Mouse (Mus musculus) limb, embryonic 15.5 days (tissue): Measurements from ENCODE around the gene Limk2. TPM values are rescaled to one million over a fixed set of nuclear protein-coding genes. Genes with fewer than 3 reads are reported as not detected.
A peak's percentile ranks its signal among the peaks of the same experiment; 100 is the strongest.

Source experiments
- ATAC-seq: fragments of 200-750 bp; cut with Nextera tagmentation; 2 replicates; pipeline ENCODE4 v1.8.0; 2017; ENCODE audit warnings: low read depth, moderate TSS enrichment; ENCODE audit not compliant: insufficient number of reproducible peaks, low FRiP score, low TSS enrichment
- H3K27ac ChIP-seq: fragments of 300-500 bp; sonication (generic); 2 replicates; pipeline ENCODE4 v1.5.1; 2015; ENCODE audit warnings: moderate library complexity, mild to moderate bottlenecking, inconsistent platforms
- H3K27me3 ChIP-seq: fragments of 300-500 bp; sonication (generic); 2 replicates; pipeline ENCODE4 v1.6.1; 2015; ENCODE audit warnings: inconsistent platforms
- H3K36me3 ChIP-seq: fragments of 300-500 bp; sonication (generic); 2 replicates; pipeline ENCODE4 v1.6.1; 2015; ENCODE audit warnings: inconsistent platforms
- H3K4me1 ChIP-seq: fragments of 300-500 bp; sonication (generic); 2 replicates; pipeline ENCODE4 v1.6.1; 2015; ENCODE audit warnings: inconsistent platforms
- H3K4me2 ChIP-seq: fragments of 300-500 bp; sonication (generic); 2 replicates; pipeline ENCODE4 v1.6.1; 2015; ENCODE audit warnings: mild to moderate bottlenecking, inconsistent platforms
- H3K4me3 ChIP-seq: fragments of 300-500 bp; sonication (generic); 2 replicates; pipeline ENCODE4 v1.5.1; 2015; ENCODE audit warnings: mild to moderate bottlenecking, inconsistent platforms
- H3K9ac ChIP-seq: fragments of 300-500 bp; sonication (generic); 2 replicates; pipeline ENCODE4 v1.6.1; 2015; ENCODE audit warnings: inconsistent platforms
- H3K9me3 ChIP-seq: fragments of 300-500 bp; sonication (generic); 2 replicates; pipeline ENCODE4 v1.6.1; 2016; ENCODE audit warnings: inconsistent platforms
- WGBS: fragments of 180-500 bp; shearing (Covaris S2); methylation state at CpG from one replicate; pipeline ENCODE4 v1.1.7; 2015; 5-methylcytosine and 5-hydroxymethylcytosine counted together
- polyA plus RNA-seq: library from polyadenylated mRNA; unstranded; fragments of >200 nt; fragmentation: Nextera tagmentation; extraction: Ambion mirVana; gene quantifications from 2 replicates; pipeline ENCODE4 v1.2.1, GENCODE M21; 2015

Gene Limk2
- polyA plus RNA-seq, 1 experiment from 2014 or later, result 108 TPM

DNA sequence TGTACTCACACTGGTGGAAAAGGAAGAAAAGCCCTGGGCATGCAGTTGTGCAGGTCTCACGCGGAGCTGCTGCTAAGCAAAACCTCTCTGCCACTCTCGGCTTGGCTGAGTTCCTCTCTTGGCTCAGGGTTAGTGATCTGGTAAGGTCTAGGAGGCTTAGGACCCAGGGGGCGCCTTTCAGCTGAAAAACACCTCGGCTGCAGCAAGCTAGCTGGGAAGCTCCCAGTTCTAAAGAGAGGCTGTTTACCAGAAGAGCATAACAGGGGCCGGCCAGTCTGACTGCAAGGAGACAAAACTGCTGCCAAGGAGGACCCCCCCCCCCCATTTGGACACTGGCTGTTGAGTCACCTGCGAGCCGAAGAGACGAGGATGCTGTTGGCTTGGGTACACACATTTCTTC lies 78.4 kb downstream of the Limk2 start:
- no peaks in the 10 kb centered on the region for H3K27me3 ChIP-seq
- peaks cover 5% of the 10 kb centered on the region; the same call in 1 of the 2 replicates for H3K36me3 ChIP-seq
- no peaks in the 10 kb centered on the region for H3K9me3 ChIP-seq
- ATAC-seq, result no peak
- H3K4me2 ChIP-seq, result peak overlapping the region; percentile 99
- under 1% methylated on average over 9 of the region's 9 CpGs for WGBS
- H3K4me3 ChIP-seq, result peak overlapping the region; percentile 52
- peak overlapping the region; percentile 39; the same call in 1 of the 2 replicates for H3K9ac ChIP-seq
- peaks cover 44% of the 10 kb centered on the region for H3K4me1 ChIP-seq
- H3K27ac ChIP-seq, result peak overlapping the region; percentile 72

GRCm38 (mm10) chr11:3329891-3330451 lies 79.0 kb downstream of the Limk2 start, which contains the start of gene Pik3ip1:
Gene Pik3ip1, plus strand, starts transcription at chr11:3330401.
- peak within 1 kb of the TSS; percentile 52 for H3K4me3 ChIP-seq
- peak within 1 kb of the TSS; percentile 99 for H3K4me2 ChIP-seq
- peaks cover 5% of the 10 kb centered on the region; the same call in 1 of the 2 replicates for H3K36me3 ChIP-seq
- peak within 1 kb of the TSS; percentile 39; the same call in 1 of the 2 replicates for H3K9ac ChIP-seq
- H3K27me3 ChIP-seq, result no peaks in the 10 kb centered on the region
- H3K9me3 ChIP-seq, result no peaks in the 10 kb centered on the region
- ATAC-seq, result no peak
- peaks cover 38% of the 10 kb centered on the region for H3K4me1 ChIP-seq
- H3K27ac ChIP-seq, result peak within 1 kb of the TSS; percentile 72

DNA sequence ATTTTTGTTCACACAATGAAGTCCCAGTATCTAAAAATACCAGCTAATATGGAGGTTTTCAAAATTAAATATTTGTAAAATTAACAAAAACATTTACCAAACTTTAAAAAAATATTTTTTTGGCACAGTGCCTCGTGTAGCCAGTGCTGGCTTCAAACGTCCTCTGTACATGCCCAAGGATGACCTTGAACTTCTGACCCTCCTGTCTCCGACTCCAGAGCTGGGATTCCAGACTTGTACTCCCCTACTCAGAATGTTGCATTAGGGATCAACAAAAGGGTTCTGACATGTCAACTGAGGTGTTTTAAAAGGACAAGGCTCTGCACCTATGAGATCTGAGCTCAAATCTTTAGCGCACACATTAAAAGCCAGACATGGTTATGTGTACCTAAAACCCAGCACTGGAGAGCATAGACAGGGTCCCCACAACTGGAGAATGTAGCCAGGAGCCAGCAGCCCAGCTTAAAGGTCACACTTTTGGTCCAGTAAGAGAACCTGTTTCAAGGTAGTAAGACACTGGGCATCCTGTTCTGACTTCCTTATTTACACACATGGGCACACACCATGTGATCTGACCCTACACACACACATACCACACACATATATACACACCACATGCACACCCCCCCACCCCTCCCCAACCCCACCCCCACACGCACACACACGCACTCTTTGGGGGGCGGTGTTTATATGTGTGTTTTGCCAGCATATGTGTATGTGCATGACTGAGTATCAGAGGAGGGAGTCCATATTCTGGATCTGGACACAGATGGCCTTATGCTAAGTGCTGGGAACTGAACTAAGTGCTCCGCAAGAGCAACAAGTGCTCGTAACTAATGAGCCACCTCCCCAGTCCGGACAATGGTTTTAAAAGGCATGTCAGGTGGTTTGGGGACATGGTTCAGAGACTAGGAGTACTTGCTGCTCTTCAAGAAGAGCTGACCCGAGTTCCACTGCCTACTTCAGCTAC lies 79.9 kb downstream of the Limk2 start:
- Histone ChIP-seq H3K9me3 (no peaks in the 10 kb centered on the region), H3K27ac (peak overlapping the region; percentile 65), H3K27me3 (no peaks in the 10 kb centered on the region), H3K4me2 (no peak overlapping the region), H3K4me3 (no peak overlapping the region), H3K36me3 (peaks cover 5% of the 10 kb centered on the region; the same call in 1 of the 2 replicates), H3K9ac (no peak overlapping the region), H3K4me1 (peaks cover 33% of the 10 kb centered on the region)
- no peak for ATAC-seq
- WGBS, result 70% methylated on average over 11 of the region's 11 CpGs

DNA sequence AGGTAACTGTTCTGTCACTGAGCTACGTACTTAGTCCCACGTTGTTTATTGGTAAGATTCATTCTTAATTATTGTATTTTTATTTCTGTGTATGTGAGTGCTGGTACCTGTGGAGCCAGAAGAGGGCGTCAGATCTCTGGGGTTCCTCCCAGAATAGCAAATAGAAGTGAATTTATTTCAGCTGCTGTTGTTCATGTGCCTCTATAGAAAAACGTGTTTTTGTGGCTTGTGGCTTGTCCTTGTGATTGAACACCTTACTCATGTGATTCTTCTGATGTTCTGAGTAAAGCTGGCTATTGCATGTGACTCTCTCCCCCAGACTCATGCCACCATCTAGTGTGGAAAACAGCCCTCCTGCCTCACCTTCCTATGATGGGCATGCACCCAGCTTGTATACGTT lies 80.7 kb downstream of the Limk2 start:
- no peaks in the 10 kb centered on the region for H3K9me3 ChIP-seq
- H3K27ac ChIP-seq, result no peak overlapping the region
- ATAC-seq, result no peak

GRCm38 (mm10) chr11:3318286-3318685 lies 90.7 kb downstream of the Limk2 start:
- Histone ChIP-seq H3K9me3 (no peaks in the 10 kb centered on the region), H3K27ac (no peak overlapping the region), H3K4me1 (no peaks in the 10 kb centered on the region), H3K27me3 (no peaks in the 10 kb centered on the region), H3K9ac (no peak overlapping the region), H3K4me2 (no peak overlapping the region), H3K36me3 (0 out of 2 replicates have a peak, but pooled peaks cover 5% of the 10 kb centered on the region), H3K4me3 (no peak overlapping the region)
- ATAC-seq, result no peak
- WGBS, result 86% methylated on average over 3 of the region's 3 CpGs

More for the DNA sequence above, 80.7 kb downstream of the Limk2 start:
- H3K27me3 ChIP-seq, result no peaks in the 10 kb centered on the region
- H3K4me1 ChIP-seq, result peaks cover 33% of the 10 kb centered on the region
- no peak overlapping the region for H3K9ac ChIP-seq
- H3K4me3 ChIP-seq, result no peak overlapping the region
- H3K4me2 ChIP-seq, result no peak overlapping the region
- H3K36me3 ChIP-seq, result peaks cover 3% of the 10 kb centered on the region; the same call in 1 of the 2 replicates
- 78% methylated on average over 5 of the region's 5 CpGs for WGBS

DNA sequence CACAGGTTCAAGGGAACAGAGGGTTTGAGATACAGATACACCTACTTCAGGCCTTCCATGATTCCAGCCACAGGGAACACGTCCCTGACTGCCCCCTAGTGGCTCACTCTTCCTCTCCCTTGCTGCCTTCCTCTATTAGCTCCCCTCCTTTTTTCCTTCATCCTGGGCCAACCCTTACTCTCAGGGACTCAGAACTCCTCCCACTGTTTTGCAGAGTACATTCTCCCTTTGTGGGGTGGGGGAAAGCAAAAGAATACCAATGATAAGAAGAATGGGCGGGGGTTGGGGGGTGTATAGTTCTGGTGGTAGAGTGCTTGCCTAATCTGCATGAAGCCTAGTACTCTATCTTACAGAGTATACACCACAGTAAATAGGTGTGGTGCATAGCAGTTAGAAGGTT lies 94.8 kb downstream of the Limk2 start:
- Histone ChIP-seq H3K9me3 (no peaks in the 10 kb centered on the region), H3K9ac (no peak overlapping the region), H3K36me3 (peaks cover 35% of the 10 kb centered on the region), H3K4me1 (no peaks in the 10 kb centered on the region; the same call in 1 of the 2 replicates), H3K27me3 (no peaks in the 10 kb centered on the region), H3K27ac (no peak overlapping the region), H3K4me3 (no peak overlapping the region), H3K4me2 (no peak overlapping the region)
- no peak for ATAC-seq
- WGBS, result 39% methylated on average over 2 of the region's 2 CpGs

- H3K36me3 ChIP-seq, result peaks cover 44% of the 10 kb centered on the region
Measured at GRCm38 (mm10) chr11:3313294-3313693, 95.7 kb downstream of the Limk2 start.

DNA sequence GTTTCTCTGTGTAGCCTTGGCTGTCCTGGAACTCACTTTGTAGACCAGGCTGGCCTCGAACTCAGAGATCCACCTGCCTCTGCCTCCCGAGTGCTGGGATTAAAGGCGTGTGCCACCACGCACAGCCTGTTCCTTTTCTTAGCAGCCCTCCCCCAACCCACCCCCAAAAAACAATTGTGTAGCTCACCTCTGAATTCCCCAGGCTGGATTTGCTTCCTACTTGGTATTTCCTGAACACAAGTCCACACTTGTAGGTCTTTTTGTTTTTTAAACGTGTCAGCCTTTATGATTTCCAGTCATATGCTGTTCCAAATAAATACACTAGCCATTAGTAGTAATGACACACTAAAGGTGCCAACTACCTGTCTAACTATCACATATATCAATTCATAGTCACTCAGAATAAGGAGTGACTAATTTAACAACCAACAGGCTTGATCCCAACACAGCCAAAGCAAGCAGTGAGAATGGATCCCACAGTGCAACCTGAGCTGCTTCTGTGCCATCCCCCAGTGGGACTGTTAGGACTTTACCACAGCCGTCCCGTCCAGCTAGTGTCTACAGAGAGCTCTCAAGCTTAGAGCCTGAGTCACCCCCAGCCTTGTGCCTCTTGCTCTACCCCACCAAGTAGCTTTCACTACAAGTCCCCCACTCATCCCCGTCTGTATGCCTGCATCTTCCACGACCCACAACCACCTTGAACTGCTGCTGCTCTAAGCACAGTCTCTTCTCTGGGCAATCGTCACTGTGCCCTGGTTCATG lies 97.2 kb downstream of the Limk2 start:
- H3K9ac ChIP-seq, result no peak overlapping the region
- H3K4me3 ChIP-seq, result no peak overlapping the region
- H3K4me2 ChIP-seq, result no peak overlapping the region
- 66% methylated on average over 10 of the region's 10 CpGs for WGBS
- no peak for ATAC-seq
- no peaks in the 10 kb centered on the region for H3K9me3 ChIP-seq
- peaks cover 54% of the 10 kb centered on the region for H3K36me3 ChIP-seq
- no peak overlapping the region for H3K27ac ChIP-seq
- H3K27me3 ChIP-seq, result no peaks in the 10 kb centered on the region
- H3K4me1 ChIP-seq, result no peaks in the 10 kb centered on the region; the same call in 1 of the 2 replicates

More at GRCm38 (mm10) chr11:3313294-3313693, 95.7 kb downstream of the Limk2 start:
- H3K27ac ChIP-seq, result no peak overlapping the region
- H3K4me2 ChIP-seq, result no peak overlapping the region
- no peaks in the 10 kb centered on the region for H3K9me3 ChIP-seq
- WGBS, result 96% methylated on average over 1 of the region's 1 CpGs
- H3K9ac ChIP-seq, result no peak overlapping the region
- H3K4me3 ChIP-seq, result no peak overlapping the region
- H3K4me1 ChIP-seq, result no peaks in the 10 kb centered on the region; the same call in 1 of the 2 replicates
- H3K27me3 ChIP-seq, result no peaks in the 10 kb centered on the region
- no peak for ATAC-seq

DNA sequence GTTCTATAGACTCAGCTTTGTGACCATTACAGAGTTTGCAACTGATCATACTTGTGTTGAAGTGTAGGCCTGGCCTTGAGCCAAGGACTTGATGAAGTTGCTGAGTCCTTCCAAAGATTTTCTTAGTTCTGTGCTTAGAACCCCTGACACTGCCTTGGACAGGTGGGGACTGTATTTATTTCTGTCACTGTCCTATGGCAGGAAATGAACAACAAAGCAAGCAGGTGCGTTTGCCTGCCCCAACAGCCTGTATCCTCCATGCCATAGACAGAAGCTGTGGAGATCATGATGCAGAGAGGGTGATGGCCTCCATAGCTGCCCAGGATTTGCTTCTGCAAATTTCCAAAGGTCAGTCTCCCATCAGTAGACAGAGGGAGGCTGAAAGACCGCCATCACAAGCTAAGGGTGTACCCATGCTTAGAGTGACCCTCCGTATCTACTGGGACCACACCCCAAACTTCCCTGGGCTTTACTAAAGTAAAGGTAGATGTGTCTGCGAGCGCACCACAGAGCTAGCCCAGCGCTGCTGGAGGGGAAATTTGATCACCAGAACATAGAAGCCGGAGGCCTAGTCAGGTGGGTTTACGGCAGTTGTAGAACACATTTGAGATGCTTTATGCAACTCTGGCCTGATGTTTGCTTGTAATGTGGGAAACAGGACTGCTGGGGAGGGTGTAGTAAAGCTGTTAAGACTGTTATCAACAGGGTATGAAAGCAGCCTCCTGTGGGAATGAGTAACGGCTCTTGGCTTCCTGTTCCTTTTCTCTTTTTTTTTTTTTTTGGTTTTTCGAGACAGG lies 98.0 kb downstream of the Limk2 start:
- no peak for ATAC-seq
- 77% methylated on average over 10 of the region's 10 CpGs for WGBS

GRCm38 (mm10) chr11:3309884-3310283 lies 99.1 kb downstream of the Limk2 start:
- ATAC-seq, result no peak
- H3K4me1 ChIP-seq, result no peaks in the 10 kb centered on the region; the same call in 1 of the 2 replicates
- no peaks in the 10 kb centered on the region for H3K9me3 ChIP-seq
- H3K4me2 ChIP-seq, result no peak overlapping the region
- WGBS, result 81% methylated on average over 4 of the region's 4 CpGs
- peaks cover 73% of the 10 kb centered on the region for H3K36me3 ChIP-seq
- H3K27ac ChIP-seq, result no peak overlapping the region
- H3K4me3 ChIP-seq, result no peak overlapping the region
- H3K27me3 ChIP-seq, result no peaks in the 10 kb centered on the region
- no peak overlapping the region for H3K9ac ChIP-seq

More for the DNA sequence above, 98.0 kb downstream of the Limk2 start:
- H3K4me2 ChIP-seq, result no peak overlapping the region
- no peaks in the 10 kb centered on the region for H3K27me3 ChIP-seq
- no peak overlapping the region for H3K9ac ChIP-seq
- peaks cover 62% of the 10 kb centered on the region for H3K36me3 ChIP-seq
- H3K4me1 ChIP-seq, result no peaks in the 10 kb centered on the region; the same call in 1 of the 2 replicates
- H3K27ac ChIP-seq, result no peak overlapping the region
- no peaks in the 10 kb centered on the region for H3K9me3 ChIP-seq
- H3K4me3 ChIP-seq, result no peak overlapping the region

DNA sequence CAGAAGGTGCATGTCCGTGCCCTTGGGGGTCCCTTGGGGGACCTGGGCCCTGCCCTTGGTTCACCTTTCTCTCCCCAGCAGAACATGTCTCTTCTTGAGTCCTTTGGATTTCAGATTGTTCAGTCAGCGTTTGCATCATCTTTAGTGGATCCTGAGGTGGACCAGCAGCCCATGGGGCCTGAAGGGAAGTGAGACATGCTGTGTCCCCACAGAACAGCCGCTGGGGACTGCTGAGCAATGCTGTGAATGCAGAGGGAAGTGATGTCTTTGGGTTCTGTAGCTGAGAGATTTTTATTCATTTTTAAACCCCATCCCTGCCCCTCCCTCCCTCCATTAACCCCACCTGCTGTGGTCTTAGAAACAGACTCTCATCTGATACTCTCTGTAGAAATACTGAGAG lies 101.1 kb downstream of the Limk2 start:
- Histone ChIP-seq H3K36me3 (peaks cover 80% of the 10 kb centered on the region), H3K4me2 (no peak overlapping the region), H3K4me1 (peaks cover 4% of the 10 kb centered on the region; the same call in 1 of the 2 replicates), H3K9me3 (no peaks in the 10 kb centered on the region), H3K27me3 (no peaks in the 10 kb centered on the region), H3K27ac (no peak overlapping the region), H3K4me3 (no peak overlapping the region), H3K9ac (no peak overlapping the region)
- 87% methylated on average over 3 of the region's 3 CpGs for WGBS
- ATAC-seq, result no peak
